Mouse (Mus musculus) CD4-positive, CD25-positive, alpha-beta regulatory T cell, adult 9 weeks (primary cell): ENCODE measurements around the gene Olfr1241. TPM values are rescaled to one million over a fixed set of nuclear protein-coding genes. Genes with fewer than 3 reads are reported as not detected.

Source experiments
- polyA plus RNA-seq: library from polyadenylated mRNA; unstranded; fragments of 100-300 nt; shearing (Covaris generic); gene quantifications from one replicate; pipeline ENCODE4 v1.2.1, GENCODE M21; 2017

The Olfr1241 gene
- not detected for polyA plus RNA-seq

DNA sequence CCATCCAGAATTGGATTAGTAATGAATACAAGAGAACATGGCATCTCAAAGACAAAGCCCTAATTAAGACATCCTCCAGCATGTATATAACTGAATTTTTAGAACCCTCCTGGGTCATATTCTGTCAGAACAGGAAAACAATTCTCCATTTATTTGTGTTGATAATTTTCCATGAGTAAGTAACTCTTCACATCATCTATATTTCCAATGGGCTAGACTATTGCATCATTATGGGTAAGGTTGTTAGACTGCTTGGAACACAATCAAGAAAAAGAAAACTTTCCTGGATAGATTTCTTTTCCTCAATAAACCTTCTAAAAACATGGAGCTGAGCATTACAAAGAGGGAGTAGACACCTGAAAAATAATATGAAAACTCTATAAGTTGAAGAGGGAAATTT lies at the start of gene Olfr1241:
Olfr1241 (minus strand) TSS at position 101 of the 400 bp plus-strand sequence.

DNA sequence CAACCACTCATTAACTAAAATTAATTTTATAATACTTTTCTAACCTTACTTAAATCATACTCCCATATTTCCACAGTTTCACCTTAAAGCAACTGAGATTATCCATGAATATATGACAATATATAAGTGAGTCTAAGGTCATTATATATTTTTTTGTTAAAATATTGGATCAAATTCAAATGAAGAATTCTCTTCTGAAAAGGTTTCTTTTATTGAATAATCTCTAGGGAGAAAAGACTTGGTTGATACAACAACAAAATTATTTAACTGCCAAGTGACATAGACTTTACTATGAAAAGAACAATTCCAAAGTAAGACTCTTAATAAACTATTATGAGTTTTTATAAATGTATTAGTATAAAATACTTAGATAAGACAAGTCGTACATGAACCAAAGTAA lies 44.5 kb upstream of the Olfr1241 start, which contains the start of gene Olfr1243:
Olfr1243 (minus strand) TSS at position 101 of the 400 bp plus-strand sequence.

DNA sequence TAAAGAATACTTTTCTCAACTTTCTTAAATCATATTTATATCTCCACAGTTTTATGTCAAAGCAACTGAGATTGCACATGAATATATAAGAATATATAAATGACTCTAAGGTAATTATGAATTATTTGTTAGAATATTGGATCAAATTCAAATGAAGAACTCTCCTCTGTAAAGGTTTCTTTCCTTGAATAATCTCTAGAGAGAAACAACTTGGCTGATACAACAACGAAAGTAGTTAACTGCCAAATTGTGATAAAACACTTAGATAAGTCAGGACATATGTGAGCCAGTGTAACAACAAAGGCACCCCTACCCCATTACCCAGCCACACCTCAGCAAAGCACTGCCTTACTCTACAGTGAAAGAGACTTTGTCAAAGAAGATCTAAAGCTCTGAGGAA lies 11.3 kb upstream of the Olfr1241 start, which contains the start of gene Olfr1242:
Olfr1242 (minus strand) TSS at position 101 of the 400 bp plus-strand sequence.

DNA sequence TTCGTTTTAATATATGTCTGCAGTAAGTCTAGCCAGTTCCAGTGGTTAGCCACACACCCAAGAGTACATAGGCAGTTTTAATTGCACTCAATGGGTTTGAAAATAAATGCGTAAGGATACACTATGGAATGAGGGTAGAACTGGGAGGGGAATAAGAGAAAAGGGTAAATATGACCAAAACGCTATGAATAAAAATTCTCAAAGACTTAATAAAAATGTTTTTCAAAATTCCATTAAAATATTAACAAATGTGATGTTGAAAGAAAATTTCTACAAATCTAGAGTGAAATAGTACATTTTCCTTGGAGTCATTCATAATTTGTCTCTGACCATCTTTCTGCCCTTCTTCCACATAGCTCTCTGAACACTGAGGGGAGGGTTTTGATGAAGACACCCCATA lies 44.0 kb downstream of the Olfr1241 start, which contains the start of gene Olfr1240:
Olfr1240 (minus strand) TSS at position 101 of the 400 bp plus-strand sequence.

Other genes with a start within 250 kb of the Olfr1241 start
- not detected for gene Olfr1228, start 233.1 kb downstream of the Olfr1241 start, polyA plus RNA-seq
- gene Olfr1229, start 199.1 kb downstream of the Olfr1241 start, polyA plus RNA-seq: not detected
- gene Olfr1230, start 189.9 kb downstream of the Olfr1241 start, polyA plus RNA-seq: not detected
- not detected for gene Olfr1231, start 180.1 kb downstream of the Olfr1241 start, polyA plus RNA-seq
- not detected for gene Olfr1232, start 157.5 kb downstream of the Olfr1241 start, polyA plus RNA-seq
- gene Olfr1233, start 144.7 kb downstream of the Olfr1241 start, polyA plus RNA-seq: not detected
- gene Olfr1234, start 122.3 kb downstream of the Olfr1241 start, polyA plus RNA-seq: not detected
- not detected for gene Olfr1238, start 77.5 kb downstream of the Olfr1241 start, polyA plus RNA-seq
- not detected for gene Olfr1239, start 66.7 kb downstream of the Olfr1241 start, polyA plus RNA-seq
- not detected for gene Olfr1240, start 44.1 kb downstream of the Olfr1241 start, polyA plus RNA-seq
- not detected for gene Olfr1242, start 11.2 kb upstream of the Olfr1241 start, polyA plus RNA-seq
- not detected for gene Olfr1243, start 44.4 kb upstream of the Olfr1241 start, polyA plus RNA-seq
- not detected for gene Olfr1245, start 91.3 kb upstream of the Olfr1241 start, polyA plus RNA-seq
- gene Olfr1246, start 106.0 kb upstream of the Olfr1241 start, polyA plus RNA-seq: not detected
- gene Olfr1247, start 127.0 kb upstream of the Olfr1241 start, polyA plus RNA-seq: not detected
- not detected for gene Olfr1248, start 131.1 kb upstream of the Olfr1241 start, polyA plus RNA-seq
- not detected for gene Olfr1249, start 147.9 kb upstream of the Olfr1241 start, polyA plus RNA-seq
- gene Olfr1250, start 174.3 kb upstream of the Olfr1241 start, polyA plus RNA-seq: not detected
- gene Olfr1251, start 184.8 kb upstream of the Olfr1241 start, polyA plus RNA-seq: not detected
- gene Olfr1252, start 237.9 kb upstream of the Olfr1241 start, polyA plus RNA-seq: not detected